In genomic region chr12:104992838-104993237, GRCm38 (mm10) we compare ENCODE assay signal across 9 mouse cellular contexts. TPM values are rescaled to one million over a fixed set of nuclear protein-coding genes. Genes with fewer than 3 reads are reported as not detected.
DNase-seq lines count a peak whose midpoint lies in the region; ATAC-seq and TF ChIP-seq lines count a peak whose summit lies in the region.
"Had no signal": no experiment of that assay in that cellular context is flagged by ENCODE, and none has a peak within 500 bp of the region (broad histone marks: within the 10 kb centered on the region; RNA-seq: fewer than 3 reads in every experiment).

No protein-coding gene starts in this region.

- H3K9ac ChIP-seq in lung, postnatal 0 days (replicated peaks; ENCODE audit: low read depth) = no peak overlapping the region
- H3K9ac ChIP-seq in limb, embryonic 15.5 days = no peak overlapping the region
- H3K9ac ChIP-seq in hindbrain, embryonic 14.5 days = no peak overlapping the region
- H3K9ac ChIP-seq: hindbrain, embryonic 12.5 days had no signal

- no peaks in the 10 kb centered on the region for H3K36me3 ChIP-seq in lung, postnatal 0 days (ENCODE audit: insufficient read depth, low read length)
- no peaks in the 10 kb centered on the region for H3K36me3 ChIP-seq in limb, embryonic 15.5 days
- H3K36me3 ChIP-seq in hindbrain, embryonic 14.5 days (replicated peaks; ENCODE audit: control insufficient read depth, insufficient read depth) = no peaks in the 10 kb centered on the region
- H3K36me3 ChIP-seq: hindbrain, embryonic 12.5 days had no signal

- TF ChIP-seq EP300 in lung, postnatal 0 days (IDR thresholded peaks at IDR 0.05) = no peak

- no peak overlapping the region for H3K4me3 ChIP-seq in cerebellum, adult 2 months (replicated peaks; ENCODE audit: insufficient read depth, low read depth, low read length)
- H3K4me3 ChIP-seq in lung, postnatal 0 days (ENCODE audit: low read depth, low read length) = no peak overlapping the region
- no peak overlapping the region for H3K4me3 ChIP-seq in limb, embryonic 15.5 days
- no peak overlapping the region for H3K4me3 ChIP-seq in hindbrain, embryonic 14.5 days (replicated peaks; ENCODE audit: low read length)
- H3K4me3 ChIP-seq: hindbrain, embryonic 12.5 days had no signal

- no peaks in the 10 kb centered on the region for H3K4me1 ChIP-seq in cerebellum, adult 2 months (ENCODE audit: control insufficient read depth, insufficient read depth, low read length)
- no peaks in the 10 kb centered on the region for H3K4me1 ChIP-seq in lung, postnatal 0 days (ENCODE audit: insufficient read depth, low read depth, low read length)
- peaks cover 3% of the 10 kb centered on the region; the same call in 1 of the 2 replicates for H3K4me1 ChIP-seq in limb, embryonic 15.5 days
- H3K4me1 ChIP-seq in hindbrain, embryonic 14.5 days (replicated peaks; ENCODE audit: control insufficient read depth, insufficient read depth, low read length) = no peaks in the 10 kb centered on the region
- H3K4me1 ChIP-seq: hindbrain, embryonic 12.5 days had no signal

- H3K4me2 ChIP-seq in lung, postnatal 0 days (replicated peaks; ENCODE audit: low read depth, low read length) = no peak overlapping the region
- H3K4me2 ChIP-seq in limb, embryonic 15.5 days = no peak overlapping the region
- H3K4me2 ChIP-seq in hindbrain, embryonic 14.5 days (replicated peaks) = no peak overlapping the region
- H3K4me2 ChIP-seq: hindbrain, embryonic 12.5 days had no signal

- no peaks in the 10 kb centered on the region for H3K27me3 ChIP-seq in cerebellum, adult 2 months (ENCODE audit: control insufficient read depth, insufficient read depth, low read length)
- H3K27me3 ChIP-seq in lung, postnatal 0 days (replicated peaks; ENCODE audit: insufficient read depth, low read length) = no peaks in the 10 kb centered on the region
- H3K27me3 ChIP-seq in limb, embryonic 15.5 days = no peaks in the 10 kb centered on the region; the same call in 1 of the 2 replicates
- H3K27me3 ChIP-seq in hindbrain, embryonic 14.5 days (ENCODE audit: control insufficient read depth, insufficient read depth, low read length) = no peaks in the 10 kb centered on the region
- H3K27me3 ChIP-seq: hindbrain, embryonic 12.5 days had no signal

- WGBS in cerebellum, adult 2 months = 31% methylated on average over 8 of the region's 8 CpGs
- 62% methylated on average over 8 of the region's 8 CpGs for WGBS in lung, postnatal 0 days
- WGBS in limb, embryonic 15.5 days = 69% methylated on average over 8 of the region's 8 CpGs
- 78% methylated on average over 8 of the region's 8 CpGs for WGBS in hindbrain, embryonic 14.5 days

- DNase-seq in cerebellum, postnatal 10 days = peak; percentile 69 to 76
- DNase-seq in cerebellum, adult 2 months = no peak
- no peak for DNase-seq in lung, postnatal 0 days (ENCODE audit: low spot score)
- no peak for DNase-seq in lung, adult 18-20 months
- peak; percentile 79 for DNase-seq in gastrocnemius, postnatal 14 days
- no peak for DNase-seq in right cerebral cortex, postnatal 25 days
- no peak for DNase-seq in hindbrain, embryonic 14.5 days (ENCODE audit: low spot score)

- no peak for TF ChIP-seq POLR2A in cerebellum, adult 2 months (IDR thresholded peaks at IDR 0.05; ENCODE audit: borderline replicate concordance, insufficient read depth, low read length)

- peak; percentile 48; the same call in 1 of the 2 replicates for ATAC-seq in lung, postnatal 0 days
- peak; percentile 53; the same call in 1 of the 2 replicates for ATAC-seq in limb, embryonic 15.5 days (ENCODE audit: insufficient number of reproducible peaks, low FRiP score, low TSS enrichment, low read depth)
- ATAC-seq in hindbrain, embryonic 14.5 days (ENCODE audit: low FRiP score) = no peak

- no peaks in the 10 kb centered on the region for H3K9me3 ChIP-seq in lung, postnatal 0 days (ENCODE audit: low read length)
- no peaks in the 10 kb centered on the region for H3K9me3 ChIP-seq in limb, embryonic 15.5 days
- no peaks in the 10 kb centered on the region for H3K9me3 ChIP-seq in hindbrain, embryonic 14.5 days (ENCODE audit: control insufficient read depth, low read length)
- H3K9me3 ChIP-seq: hindbrain, embryonic 12.5 days had no signal

- intact Hi-C loops in gastrocnemius, postnatal 14 days (cut with DNase I; ENCODE audit: low total_unique reads) = no loop called here

- TF ChIP-seq CTCF in cerebellum, adult 2 months (IDR thresholded peaks at IDR 0.05; ENCODE audit: borderline replicate concordance, insufficient read depth, low read depth, low read length) = no peak
- TF ChIP-seq CTCF in lung, postnatal 0 days (IDR thresholded peaks at IDR 0.05) = no peak

- H3K27ac ChIP-seq in cerebellum, adult 2 months (ENCODE audit: insufficient read depth, low read length) = no peak overlapping the region
- no peak overlapping the region for H3K27ac ChIP-seq in lung, postnatal 0 days (ENCODE audit: low read length)
- no peak overlapping the region for H3K27ac ChIP-seq in limb, embryonic 15.5 days
- no peak overlapping the region for H3K27ac ChIP-seq in hindbrain, embryonic 14.5 days
- H3K27ac ChIP-seq: hindbrain, embryonic 12.5 days had no signal

RNA-seq across cellular contexts. Expression of gene Syne3, which starts 16.8 kb away (rescaled TPM):
- polyA plus RNA-seq in cerebellum, adult 2 months (2012; rRNA removed) = 1.1 and 1.2 TPM in 2 replicates
- polyA plus RNA-seq in lung, postnatal 0 days (2015; fragmentation: Nextera tagmentation; extraction: Ambion mirVana) = 1.1 and 1.2 TPM in 2 replicates
- 1 to 10 TPM; 5.7 TPM for total RNA-seq in gastrocnemius, postnatal 14 days (2021)
- 3.3 and 4.0 TPM in 2 replicates for polyA plus RNA-seq in limb, embryonic 15.5 days (2015; fragmentation: Nextera tagmentation; extraction: Ambion mirVana)
- polyA plus RNA-seq in hindbrain, embryonic 14.5 days (2014; fragmentation: Nextera tagmentation; extraction: Ambion mirVana) = 0.35 TPM in 2 replicates

RNA-seq across cellular contexts. Expression of gene Glrx5, which starts 39.6 kb away (rescaled TPM):
- 85.9 and 101 TPM in 2 replicates for polyA plus RNA-seq in cerebellum, adult 2 months (2012; rRNA removed)
- polyA plus RNA-seq in lung, postnatal 0 days (2015; fragmentation: Nextera tagmentation; extraction: Ambion mirVana) = 126 and 127 TPM in 2 replicates
- 10 to 100 TPM; 66.0 to 67.1 TPM for total RNA-seq in gastrocnemius, postnatal 14 days (2021)
- 129 and 134 TPM in 2 replicates for polyA plus RNA-seq in limb, embryonic 15.5 days (2015; fragmentation: Nextera tagmentation; extraction: Ambion mirVana)
- 183 and 189 TPM in 2 replicates for polyA plus RNA-seq in hindbrain, embryonic 14.5 days (2014; fragmentation: Nextera tagmentation; extraction: Ambion mirVana)

Comparison
In these comparisons a context has a peak if more than half of its experiments do, and no peak if none do; other contexts are left out.
1. DNase-seq: peak in cerebellum, postnatal 10 days (2 of 2) and gastrocnemius, postnatal 14 days (single experiment); none in cerebellum, adult 2 months (0 of 2), lung, postnatal 0 days (single experiment), lung, adult 18-20 months (0 of 2), right cerebral cortex, postnatal 25 days (single experiment) and hindbrain, embryonic 14.5 days (single experiment).